Mouse (Mus musculus): ENCODE data around the gene Kcnj14.

Gene Kcnj14

GRCm38 (mm10) chr7:45832428-45832827 is 7.8 kb upstream of the Kcnj14 start:
- DNase-seq (ENCODE audit: low spot score): no peak

GRCm38 (mm10) chr7:45831128-45831525 is 6.5 kb upstream of the Kcnj14 start:
- no peak for DNase-seq (ENCODE audit: low spot score)

GRCm38 (mm10) chr7:45830427-45831127 is 6.0 kb upstream of the Kcnj14 start, which contains the start of gene Grwd1:
Gene Grwd1 (minus strand): TSS chr7:45830944.
- peak; percentile 67 for DNase-seq (ENCODE audit: low spot score)

- no peak for DNase-seq (ENCODE audit: low spot score)
Measured at GRCm38 (mm10) chr7:45826631-45827030, 2.0 kb upstream of the Kcnj14 start.

GRCm38 (mm10) chr7:45820913-45821312 is 3.7 kb downstream of the Kcnj14 start:
- no peak for DNase-seq (ENCODE audit: low spot score)

GRCm38 (mm10) chr7:45819843-45820242 is 4.7 kb downstream of the Kcnj14 start:
- DNase-seq (ENCODE audit: low spot score): no peak

- no peak for DNase-seq (ENCODE audit: low spot score)
Measured at GRCm38 (mm10) chr7:45815984-45816351, 8.6 kb downstream of the Kcnj14 start.

- no peak for DNase-seq (ENCODE audit: low spot score)
Measured at GRCm38 (mm10) chr7:45815323-45815983, 9.1 kb downstream of the Kcnj14 start.

- DNase-seq (ENCODE audit: low spot score): no peak
Measured at GRCm38 (mm10) chr7:45814841-45815240, 9.7 kb downstream of the Kcnj14 start.

GRCm38 (mm10) chr7:45813787-45814779 is 10.5 kb downstream of the Kcnj14 start, which contains the start of gene Cyth2:
Gene Cyth2 (minus strand): TSS chr7:45814581.
- peak; percentile 99 for DNase-seq (ENCODE audit: low spot score)

GRCm38 (mm10) chr7:45812921-45813320 is 11.7 kb downstream of the Kcnj14 start:
- no peak for DNase-seq (ENCODE audit: low spot score)

- DNase-seq (ENCODE audit: low spot score): no peak
Measured at GRCm38 (mm10) chr7:45809276-45810075, 15.1 kb downstream of the Kcnj14 start.

GRCm38 (mm10) chr7:45808471-45808870 is 16.1 kb downstream of the Kcnj14 start:
- no peak for DNase-seq (ENCODE audit: low spot score)

- DNase-seq (ENCODE audit: low spot score): no peak
Measured at GRCm38 (mm10) chr7:45805941-45806340, 18.6 kb downstream of the Kcnj14 start.

- no peak for DNase-seq (ENCODE audit: low spot score)
Measured at GRCm38 (mm10) chr7:45802551-45802950, 22.0 kb downstream of the Kcnj14 start.

GRCm38 (mm10) chr7:45801348-45801747 is 23.2 kb downstream of the Kcnj14 start:
- DNase-seq (ENCODE audit: low spot score): peak; percentile 91

GRCm38 (mm10) chr7:45800546-45801204 is 23.9 kb downstream of the Kcnj14 start:
- no peak for DNase-seq (ENCODE audit: low spot score)

- DNase-seq (ENCODE audit: low spot score): no peak
Measured at GRCm38 (mm10) chr7:45800001-45800400, 24.6 kb downstream of the Kcnj14 start.

- no peak for DNase-seq (ENCODE audit: low spot score)
Measured at GRCm38 (mm10) chr7:45798931-45799330, 25.7 kb downstream of the Kcnj14 start.

- DNase-seq (ENCODE audit: low spot score): no peak
Measured at GRCm38 (mm10) chr7:45798511-45798836, 26.1 kb downstream of the Kcnj14 start.
